Mouse (Mus musculus): ENCODE measurements around the gene Sec1.

GRCm38 (mm10) chr7:45704730-45705442 is 10.7 kb upstream of the Sec1 start, which contains the start of gene Dbp:
- TF ChIP-seq EP300 (IDR thresholded peaks at IDR 0.05; ENCODE audit: low read depth) (no peak), CTCF (IDR thresholded peaks at IDR 0.05; ENCODE audit: low read depth) (no peak)
